Mouse (Mus musculus): ENCODE data around the gene Sema4f.

The Sema4f gene

DNA sequence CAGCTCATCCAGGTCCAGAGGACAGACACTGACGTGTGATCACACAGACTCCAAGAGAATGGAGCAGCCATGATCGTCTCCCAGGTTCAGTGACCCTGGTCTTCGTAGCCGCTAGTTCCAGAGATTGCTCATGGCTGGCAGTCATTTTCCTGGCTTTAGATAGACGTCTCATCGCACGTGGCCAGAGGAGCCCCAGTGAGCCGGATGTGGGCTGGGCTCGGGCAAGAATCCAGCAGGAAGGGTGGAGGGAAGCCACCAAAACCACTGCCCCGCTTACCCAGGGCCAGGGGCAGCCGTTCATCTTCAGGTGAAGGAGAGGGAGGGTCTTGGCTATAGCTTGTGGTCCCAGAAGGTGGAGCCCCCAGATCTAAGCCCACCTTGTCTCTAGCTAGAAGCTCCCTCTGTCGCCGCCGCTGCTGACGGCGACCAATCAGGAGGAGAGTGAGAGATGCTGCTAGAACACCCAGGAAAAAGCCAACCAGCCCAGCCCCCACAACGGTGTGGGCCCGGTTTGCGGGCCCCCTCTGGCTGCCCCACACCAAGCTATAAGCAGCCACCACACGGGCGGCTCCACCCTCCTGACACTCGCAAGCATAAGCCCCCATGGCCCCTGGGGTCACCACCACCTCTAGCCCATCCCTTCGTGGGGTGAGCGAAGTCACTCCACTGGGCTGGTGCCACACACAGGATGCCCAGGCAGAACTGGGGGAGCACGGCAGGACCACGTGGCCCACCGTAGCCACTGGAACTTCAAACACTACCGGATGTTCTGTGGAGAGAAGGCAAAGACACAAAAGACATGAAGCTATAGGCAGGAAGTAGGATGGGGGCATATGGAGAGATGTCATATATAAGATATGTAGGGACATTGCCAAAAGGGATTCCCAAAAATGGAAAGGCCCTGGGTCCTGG, 26.0 kb downstream of the Sema4f start:
- DNase-seq, result no peak

DNA sequence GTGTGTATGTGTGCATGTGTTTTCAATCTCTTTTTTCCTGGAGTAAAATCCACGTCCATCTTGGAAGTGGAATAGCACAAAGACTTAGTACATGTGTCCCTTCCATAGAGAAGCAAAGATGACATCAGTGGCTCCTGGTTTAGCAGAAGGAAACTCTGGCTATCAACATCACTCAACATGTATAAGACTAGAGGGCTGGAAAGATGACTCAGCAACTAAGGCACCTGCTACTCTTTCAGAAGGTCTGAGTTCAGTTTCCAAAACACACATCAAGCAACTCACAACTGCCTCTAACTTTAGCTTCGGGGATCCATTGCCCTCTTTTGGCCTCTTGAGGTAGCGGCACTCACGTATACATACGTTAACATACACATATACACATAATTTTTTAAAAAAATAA, 28.3 kb downstream of the Sema4f start:
- no peak for DNase-seq

DNA sequence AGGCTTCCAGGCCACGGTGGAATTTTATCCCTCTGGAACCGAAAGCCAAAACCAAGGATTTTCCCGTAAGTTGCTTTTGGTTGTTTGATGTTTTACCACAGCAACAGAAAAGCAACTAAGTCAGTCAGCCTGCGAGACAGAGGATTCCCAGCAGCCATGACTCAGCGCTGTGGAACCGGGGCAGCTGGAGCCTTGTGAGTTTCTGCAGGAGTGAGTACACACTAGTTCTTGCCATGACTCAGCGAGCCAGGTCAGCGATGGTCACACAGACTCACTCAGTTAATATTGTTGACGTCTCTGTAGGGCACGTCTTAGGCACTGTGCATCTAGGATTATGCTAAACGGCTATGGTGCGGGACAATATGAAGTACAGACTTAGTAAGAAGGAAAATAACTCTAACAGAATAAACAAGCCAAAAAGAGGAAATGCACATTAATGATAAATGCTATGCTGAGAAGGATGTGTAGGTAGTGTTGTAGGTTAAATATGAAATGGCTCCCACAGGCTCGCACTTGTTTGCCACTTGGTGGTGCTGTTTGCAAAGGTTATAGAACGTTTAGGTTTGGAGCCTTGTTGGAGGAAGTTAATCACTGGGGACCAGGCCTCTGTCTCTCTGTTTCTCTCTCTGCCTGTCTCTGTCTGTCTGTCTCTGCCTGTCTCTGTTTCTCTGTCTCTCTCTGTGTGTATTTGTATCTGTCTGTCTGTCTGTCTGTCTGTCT, 30.3 kb downstream of the Sema4f start:
- peak; percentile 10 for DNase-seq

DNA sequence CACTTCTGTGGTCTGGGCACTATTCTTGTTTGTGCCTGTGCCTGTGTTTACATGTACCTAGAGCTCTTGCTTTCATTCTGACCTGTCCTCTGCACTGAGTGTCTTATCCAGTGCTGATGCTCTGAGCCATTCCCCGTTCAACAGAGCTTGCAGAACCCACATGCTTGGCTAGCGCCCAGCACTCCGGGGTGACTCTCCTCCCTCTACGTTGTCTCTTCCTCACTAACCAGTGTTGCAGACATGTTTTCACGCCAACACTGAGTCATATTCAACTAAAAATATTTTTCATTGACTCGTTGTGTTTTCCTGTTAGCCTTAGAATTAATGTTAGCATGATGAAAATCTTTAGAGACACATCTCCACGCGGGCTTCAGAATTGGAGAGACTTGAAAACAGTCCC, 31.5 kb downstream of the Sema4f start:
- no peak for DNase-seq

DNA sequence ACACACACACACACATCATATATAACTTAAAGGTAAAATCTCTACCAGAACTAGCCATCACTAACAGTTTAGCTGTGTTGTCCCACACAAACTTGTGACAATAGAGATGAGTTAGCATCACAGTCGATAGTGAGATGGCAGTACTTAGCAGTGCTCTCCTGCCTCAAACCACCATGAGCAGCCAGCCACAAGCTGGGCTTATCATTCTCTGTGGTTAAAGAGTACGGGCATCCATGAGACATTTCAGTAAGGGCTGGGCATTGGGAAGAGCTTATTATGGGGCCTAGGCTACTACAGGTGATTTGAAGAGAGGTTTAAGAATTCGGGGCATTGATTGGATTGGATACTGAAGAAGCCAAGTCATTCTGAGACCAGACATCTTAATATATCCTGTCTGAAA, 32.6 kb downstream of the Sema4f start:
- DNase-seq, result no peak

DNA sequence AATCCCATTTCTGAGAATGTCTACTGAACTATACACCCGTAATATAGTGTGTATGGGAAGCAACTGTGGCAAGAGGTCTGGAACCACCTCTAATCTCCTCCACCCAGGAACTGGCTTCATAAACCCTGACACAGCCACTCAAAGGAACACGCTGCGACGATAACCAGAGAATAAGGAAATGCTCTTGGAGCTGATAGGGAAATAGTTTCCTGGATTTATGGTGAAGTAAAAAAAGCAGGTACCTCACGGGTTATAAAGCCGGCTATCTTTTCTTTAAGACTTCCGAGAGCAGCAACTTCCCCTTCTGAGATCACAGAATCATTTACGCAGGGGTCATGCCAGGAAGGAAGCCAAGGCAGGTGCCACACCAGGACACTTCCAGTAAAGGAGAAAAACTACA, 37.0 kb downstream of the Sema4f start:
- DNase-seq, result no peak

DNA sequence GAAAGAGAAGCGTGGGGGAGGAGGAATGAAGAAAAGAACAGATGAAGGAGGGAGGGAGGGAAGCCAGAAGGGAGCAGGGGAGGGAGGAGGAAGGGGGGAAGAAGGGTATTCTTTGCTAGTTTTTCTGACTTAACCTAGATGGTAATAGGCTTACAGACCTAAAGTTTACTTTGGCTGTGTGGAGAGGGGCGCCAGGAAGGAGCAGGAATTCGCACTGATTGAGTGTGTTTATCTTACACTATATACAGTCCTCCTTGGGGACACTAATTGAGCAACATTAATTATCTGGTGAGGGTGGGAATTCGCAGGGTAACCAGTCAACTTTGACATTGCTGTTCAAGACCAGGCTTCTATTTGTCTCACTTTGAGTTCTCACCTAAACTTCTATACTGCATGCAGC, 40.8 kb downstream of the Sema4f start:
- no peak for DNase-seq

DNA sequence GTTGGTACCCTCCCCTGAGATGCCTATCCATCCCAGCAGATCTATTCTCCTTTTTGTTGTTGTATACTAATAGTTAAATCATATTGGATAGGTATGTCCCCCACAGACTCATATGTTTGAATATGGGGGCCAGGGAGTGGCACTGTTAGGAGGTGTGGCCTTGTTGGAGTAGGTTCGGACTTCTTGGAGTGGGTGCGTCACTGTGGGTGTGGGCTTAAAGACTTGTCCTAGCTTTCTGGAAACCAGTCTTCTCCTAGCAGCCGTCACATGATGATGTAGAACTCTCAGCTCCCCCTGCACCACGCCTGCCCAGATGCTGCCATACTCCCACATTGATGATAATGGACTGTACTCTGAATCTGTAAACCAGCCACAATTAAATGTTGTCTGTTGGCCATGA, 41.3 kb downstream of the Sema4f start:
- no peak for DNase-seq

DNA sequence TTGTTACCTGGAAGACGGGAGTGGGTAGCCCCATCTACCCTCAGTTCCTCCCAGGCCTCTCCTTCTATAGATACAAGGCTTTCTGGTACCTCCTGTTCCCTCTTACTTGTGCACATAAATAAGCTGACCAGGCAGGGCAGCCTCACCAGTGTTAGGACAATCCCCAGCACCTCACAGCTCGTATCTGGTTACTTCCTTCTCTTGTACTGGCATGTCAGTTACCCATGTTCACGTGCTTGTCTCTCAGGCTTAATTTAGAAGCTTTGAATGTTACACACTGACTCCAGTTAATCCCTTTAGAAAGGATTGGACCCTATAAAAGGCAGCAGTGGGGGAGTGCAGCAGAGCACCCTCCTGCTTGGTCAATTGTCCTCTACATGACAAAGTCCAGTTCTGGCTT, 42.3 kb downstream of the Sema4f start:
- DNase-seq, result no peak

DNA sequence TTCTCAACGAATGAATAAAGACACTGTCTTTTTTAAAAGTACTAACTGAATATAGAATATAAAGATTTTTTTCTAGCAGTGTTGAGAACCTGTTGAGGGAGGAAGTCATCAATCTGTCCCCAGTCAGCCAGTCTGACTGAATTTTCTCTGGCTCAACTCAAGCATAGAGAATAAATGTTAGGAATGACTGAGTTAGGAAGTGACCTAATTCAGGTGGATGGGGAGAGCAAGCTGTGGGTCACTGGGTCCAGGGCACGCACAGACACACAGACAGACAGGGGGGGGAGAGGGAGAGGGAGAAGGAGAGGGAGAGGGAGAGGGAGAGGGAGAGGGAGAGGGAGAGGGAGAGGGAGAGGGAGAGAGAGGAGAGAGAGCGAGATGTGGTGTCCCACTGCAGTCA, 46.2 kb downstream of the Sema4f start:
- DNase-seq, result no peak

DNA sequence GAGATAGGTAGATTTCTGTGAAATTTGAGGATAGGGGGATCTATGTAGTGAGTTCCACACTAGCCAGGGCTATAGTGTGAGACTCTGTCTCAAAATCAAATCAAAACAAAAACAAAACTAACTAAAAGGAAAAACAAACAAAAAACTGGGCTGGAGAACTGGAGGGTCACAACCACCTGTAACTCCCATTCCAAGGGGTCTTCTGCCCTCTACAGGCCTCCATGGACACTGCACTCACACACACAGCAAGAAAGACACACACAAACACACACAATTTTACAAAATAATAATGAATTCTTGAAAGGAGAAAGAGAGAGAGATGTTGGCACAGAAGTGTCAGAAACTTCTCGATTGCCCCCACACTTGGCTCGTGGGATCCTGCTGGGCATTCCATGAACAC, 47.0 kb downstream of the Sema4f start:
- peak; percentile 31 for DNase-seq

DNA sequence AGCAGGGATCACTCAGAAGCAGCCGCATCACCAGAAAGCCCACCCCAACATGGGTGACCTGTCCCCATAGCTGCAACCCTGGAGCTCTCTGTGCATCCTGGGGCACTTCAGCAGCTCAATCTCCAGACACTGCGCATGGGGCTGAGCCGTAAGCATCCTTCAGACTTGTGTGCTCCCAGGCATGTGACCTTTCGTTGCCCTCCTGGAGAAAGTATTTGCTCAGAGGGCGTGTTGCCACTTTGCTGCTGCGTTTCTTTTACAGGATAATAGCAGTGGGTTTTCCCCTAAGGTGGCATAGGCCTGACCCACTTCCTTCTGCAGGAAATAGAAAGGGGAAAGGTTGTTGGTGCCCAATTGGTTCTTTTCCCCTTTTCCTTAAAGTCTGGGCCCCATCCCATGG, 48.1 kb downstream of the Sema4f start:
- no peak for DNase-seq

DNA sequence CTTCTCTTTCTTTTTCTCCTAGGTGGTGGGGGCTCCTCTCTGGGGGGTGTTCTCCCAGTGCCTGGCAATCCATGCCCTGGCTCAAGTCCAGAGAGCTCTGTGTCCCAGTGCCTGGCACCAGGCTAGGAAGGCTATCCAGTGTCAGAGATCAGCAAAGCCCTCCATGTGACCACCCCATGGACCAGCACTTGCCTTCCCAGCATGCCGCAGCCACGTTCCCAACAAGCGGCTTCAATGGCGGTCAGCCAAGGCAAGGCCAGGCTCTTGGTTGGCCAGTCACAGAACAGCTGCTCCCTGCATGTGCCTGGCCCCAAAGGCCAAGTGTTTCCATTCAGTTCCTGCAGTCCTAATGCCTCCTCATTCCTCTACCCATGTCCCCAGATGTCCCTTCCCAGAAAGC, 53.2 kb downstream of the Sema4f start:
- DNase-seq, result no peak

DNA sequence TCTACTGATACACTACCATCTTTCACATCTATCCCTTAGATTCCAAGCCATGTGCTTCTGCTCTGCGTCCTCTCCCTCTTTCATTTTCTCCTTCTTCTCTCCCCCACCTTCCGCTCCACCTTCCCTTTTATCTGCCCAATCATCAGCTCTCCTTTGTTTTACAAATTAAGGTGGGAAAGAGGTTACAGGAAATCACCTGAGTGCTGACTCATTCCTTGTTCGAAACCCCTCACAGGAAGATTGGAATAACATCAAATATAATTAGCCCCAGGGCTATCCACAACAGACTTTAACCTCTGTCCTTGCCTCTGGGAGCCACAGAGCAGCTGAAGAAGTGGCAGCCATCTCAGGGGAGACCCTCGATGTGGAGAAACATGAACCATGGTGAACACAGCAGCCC, 53.7 kb downstream of the Sema4f start:
- DNase-seq, result no peak

DNA sequence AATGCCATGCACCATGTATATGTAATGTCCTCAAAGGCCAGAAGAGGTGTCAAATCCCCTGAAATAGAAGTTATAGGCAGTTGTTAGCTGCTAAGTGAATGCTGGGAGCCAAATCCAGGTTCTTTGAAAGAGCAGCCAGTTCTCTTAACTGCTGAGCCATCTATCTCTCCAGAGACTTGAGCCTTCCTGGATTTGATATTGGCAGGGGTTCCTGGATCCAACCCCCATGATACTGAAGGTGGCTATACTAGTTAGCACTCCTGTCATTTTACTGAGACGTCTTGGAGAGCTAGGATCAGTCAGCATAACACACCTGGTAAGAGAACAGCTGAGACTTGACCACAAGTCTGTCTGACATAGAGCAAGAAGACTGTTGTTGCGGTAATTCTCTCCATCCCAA, 54.1 kb downstream of the Sema4f start:
- no peak for DNase-seq

DNA sequence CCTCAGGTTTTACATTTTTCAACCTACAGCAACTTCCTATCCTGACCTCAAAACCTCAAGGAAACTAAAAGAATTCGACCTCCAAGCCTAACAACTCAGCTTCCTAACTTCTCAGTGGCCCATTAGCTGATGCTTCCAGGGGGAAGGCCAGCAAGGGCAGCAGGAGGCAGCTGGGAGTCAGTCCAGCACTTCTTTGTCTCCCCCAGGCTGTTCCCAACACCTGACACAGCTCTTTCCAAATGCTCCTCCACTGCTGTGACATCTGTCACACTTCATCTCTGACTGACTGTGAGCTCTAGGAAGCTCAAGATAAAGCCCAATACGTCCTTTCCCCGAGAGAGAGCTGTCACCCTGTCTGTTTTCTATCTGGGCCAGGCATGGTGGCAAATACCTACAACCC, 55.0 kb downstream of the Sema4f start:
- DNase-seq, result no peak

DNA sequence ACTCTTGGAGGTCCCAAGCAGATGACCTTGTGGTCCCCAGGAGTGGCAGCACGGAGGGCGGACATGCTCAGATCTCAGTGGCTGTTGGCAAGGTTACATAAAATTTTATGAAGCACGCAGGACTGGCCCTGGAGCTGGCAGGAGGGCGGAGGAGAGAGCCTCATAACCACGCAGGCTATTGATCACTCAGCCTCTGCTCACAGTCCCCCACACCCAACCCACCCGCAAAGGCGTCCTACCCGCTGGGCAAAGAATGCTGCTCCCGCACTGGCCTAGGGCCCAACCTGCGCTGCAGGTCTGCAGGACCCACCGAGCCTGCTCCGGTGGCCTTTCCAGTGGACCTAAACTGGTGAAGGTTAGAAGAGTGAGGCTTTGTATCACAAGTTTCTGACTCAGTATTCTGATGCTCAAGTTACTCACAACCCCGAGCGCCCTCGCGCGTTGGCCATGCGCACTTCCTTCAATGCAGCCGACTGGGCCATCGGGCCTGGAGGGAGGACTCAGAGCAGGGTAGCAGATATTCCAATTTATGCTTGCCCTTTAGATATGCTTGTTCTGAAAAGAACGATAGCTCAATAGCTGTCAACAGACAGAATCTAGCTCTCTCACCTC, 58.0 kb downstream of the Sema4f start:
- peak; percentile 31 for DNase-seq

DNA sequence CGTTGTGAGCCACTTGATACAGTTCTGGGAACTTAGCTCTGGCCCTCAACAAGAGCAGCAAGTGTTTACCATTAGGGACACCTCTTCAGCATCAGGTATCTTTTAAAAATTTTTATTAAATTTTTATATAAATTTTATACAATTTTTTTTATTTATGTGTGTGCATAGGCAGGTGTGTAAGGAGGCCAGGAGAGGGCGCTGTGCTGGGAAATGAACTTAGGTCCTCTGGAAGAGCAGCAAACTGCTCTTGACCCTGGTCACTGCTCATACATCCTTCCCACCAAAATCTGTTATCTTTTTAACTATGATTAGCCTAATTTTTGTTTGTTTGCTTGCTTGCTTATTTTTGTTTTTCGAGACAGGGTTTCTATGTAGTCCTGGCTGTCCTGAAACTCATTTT, 58.8 kb downstream of the Sema4f start:
- DNase-seq, result no peak

DNA sequence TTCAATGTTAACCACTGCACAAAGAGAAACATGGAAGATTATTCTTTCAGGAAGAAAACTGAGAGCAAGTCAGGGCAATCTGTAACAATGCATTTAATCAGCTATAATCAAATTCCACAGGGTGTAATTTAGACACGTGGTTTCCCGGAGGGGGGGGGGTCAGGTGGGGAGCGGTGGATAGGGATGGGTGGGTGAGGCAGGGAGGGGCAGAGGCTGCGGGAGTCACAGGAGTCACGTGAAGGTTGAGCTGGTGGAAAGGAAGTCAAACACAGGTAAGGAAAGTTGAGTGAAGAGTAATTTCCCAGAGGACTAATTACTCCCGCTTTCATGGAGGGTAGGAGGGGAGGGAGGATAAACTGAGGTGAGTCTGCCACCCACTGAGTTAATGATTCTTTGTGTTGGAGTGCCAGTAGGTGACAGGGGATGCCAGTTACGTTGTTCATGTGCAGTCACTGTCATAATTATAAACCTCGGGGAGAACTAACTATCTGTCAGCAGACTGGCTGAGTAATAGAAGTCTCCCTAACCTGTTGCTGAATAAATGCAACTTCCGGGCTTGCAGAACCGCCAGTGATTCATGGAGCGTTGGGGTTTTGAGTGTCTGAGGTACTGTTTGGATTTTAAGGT, 60.0 kb downstream of the Sema4f start:
- no peak for DNase-seq

DNA sequence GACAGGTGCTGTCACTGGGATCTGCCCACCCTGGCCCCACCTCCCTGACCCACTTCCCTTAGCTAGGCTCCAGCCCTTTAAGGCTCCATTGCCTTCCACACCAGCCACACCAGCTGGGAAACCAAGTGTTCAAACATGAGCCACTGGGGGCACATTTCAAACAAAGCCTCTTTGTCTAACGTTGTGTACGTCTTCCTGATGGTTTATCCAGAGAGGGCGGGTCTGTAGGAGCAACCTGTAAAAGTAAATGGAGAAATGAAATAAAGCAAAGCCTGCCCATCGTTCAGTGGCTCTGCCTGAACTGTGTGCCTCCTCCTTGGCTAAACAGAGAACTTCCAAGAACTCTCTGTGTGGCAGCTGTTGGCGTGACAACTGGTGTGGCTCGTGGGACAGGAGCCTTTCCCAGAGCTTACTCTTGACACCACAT, 64.0 kb downstream of the Sema4f start:
- DNase-seq, result no peak

DNA sequence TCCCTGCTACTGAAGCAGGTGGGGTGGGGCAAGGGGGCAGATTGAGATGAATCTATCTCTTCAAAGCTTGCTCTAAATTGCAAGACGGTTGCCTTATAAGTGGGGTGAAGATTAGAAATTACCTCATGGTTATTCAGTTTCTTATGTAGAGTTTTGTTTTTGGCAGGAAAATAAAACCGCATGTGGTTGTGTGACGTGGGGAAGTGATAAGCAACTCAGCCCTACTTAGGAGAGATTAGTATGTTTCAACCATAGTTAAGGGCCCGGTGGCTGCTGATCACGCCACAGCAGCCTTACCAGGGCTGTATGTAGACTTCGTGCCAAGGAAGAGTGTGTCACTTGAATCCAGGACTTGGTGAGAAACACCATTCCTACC, 67.2 kb downstream of the Sema4f start:
- DNase-seq, result no peak

DNA sequence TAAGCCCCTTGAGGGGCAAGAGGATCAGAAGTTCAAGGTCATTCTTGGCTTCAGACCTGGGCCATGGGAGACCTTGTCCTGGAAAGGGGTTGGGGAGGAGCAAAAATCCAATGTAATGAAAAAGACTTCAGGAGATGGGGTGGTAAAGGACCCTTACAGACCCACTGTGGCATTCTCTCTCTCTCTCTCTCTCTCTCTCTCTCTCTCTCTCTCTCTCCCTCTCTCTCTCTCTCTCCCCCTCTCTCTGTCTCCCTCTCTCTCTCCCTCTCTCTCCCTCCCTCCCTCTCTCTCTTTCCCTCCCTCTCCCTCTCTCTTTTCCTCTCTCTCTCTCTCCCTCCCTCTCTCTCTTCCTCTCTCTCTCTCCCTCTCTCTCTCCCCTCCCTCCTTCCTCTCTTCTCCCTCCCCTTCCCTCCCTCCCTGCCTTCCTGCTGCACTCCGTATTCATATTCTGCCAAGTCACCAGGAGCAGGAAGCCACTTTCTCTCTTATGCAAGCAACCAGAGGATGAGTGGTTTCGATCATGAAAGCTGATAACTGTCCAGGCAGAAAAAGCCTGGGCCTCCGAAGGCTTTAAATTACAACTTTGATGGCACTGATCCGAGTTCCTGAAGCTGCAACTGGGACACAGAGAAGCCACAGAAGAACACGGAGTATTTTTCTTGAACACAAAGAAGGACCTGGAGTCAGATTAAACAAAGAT, 67.8 kb downstream of the Sema4f start:
- no peak for DNase-seq

DNA sequence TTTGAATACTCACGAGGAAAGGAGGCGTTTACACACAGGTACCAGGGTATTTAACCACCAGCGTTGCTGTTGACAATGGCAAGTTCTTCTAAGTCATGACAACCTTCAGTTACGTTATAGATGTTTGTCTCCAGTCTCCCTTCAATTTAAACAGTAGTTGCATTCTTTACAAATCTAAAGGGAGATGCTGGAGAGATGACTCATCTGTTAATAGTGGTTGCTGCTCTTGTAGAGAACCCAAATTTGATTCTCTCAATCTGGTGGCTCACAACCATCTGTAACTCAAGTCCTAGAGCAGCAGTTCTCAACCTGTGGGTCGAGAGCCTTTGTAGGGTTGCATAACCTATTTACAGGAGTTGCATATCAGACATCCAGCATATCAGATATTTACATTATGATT, 71.1 kb downstream of the Sema4f start:
- no peak for DNase-seq
